Mouse (Mus musculus) frontal cortex, postnatal 14 days (tissue): ENCODE results near the gene Ifna4.
"Not testable (repeated sequence)": the region's sequence is repeated elsewhere in the genome, so short reads cannot be mapped to it uniquely, and the experiment has no call there.

ENCODE experiments used
- DNase-seq, 2 experiments: peaks; one replicate each; pipeline ENCODE4 v3.0.0; 2022; ENCODE audit warnings: low spot score in 2 of 2

The Ifna4 gene

GRCm38 (mm10) chr4:88841438-88841911, at the start of gene Ifna4:
Gene Ifna4, plus strand, starts transcription at chr4:88841861.
- DNase-seq: no peak

GRCm38 (mm10) chr4:88793936-88794675, 47.6 kb upstream of the Ifna4 start, which contains the start of gene Gm13275:
Gene Gm13275, plus strand, starts transcription at chr4:88794487.
- DNase-seq: peak; percentile 70 to 76

GRCm38 (mm10) chr4:88797097-88797496, 44.6 kb upstream of the Ifna4 start, which contains the start of gene Gm13279:
Gene Gm13279, plus strand, starts transcription at chr4:88797397.
- not testable (repeated sequence) for DNase-seq

GRCm38 (mm10) chr4:88799365-88799764, 42.3 kb upstream of the Ifna4 start, which contains the start of gene Gm13285:
Gene Gm13285, plus strand, starts transcription at chr4:88799665.
- not testable (repeated sequence) for DNase-seq

- not testable (repeated sequence) for DNase-seq
Measured at GRCm38 (mm10) chr4:88802954-88803353, 38.7 kb upstream of the Ifna4 start, which contains the start of gene Gm13287. Gene Gm13287, plus strand, starts transcription at chr4:88803254.

GRCm38 (mm10) chr4:88805231-88805630, 36.4 kb upstream of the Ifna4 start, which contains the start of gene Gm13288:
Gene Gm13288, plus strand, starts transcription at chr4:88805531.
- not testable (repeated sequence) for DNase-seq

GRCm38 (mm10) chr4:88805761-88806160, 35.9 kb upstream of the Ifna4 start:
- peak in 1 of 2 experiments; percentile 7 for DNase-seq

GRCm38 (mm10) chr4:88815928-88816327, 25.7 kb upstream of the Ifna4 start, which contains the start of gene Ifna7:
Gene Ifna7, plus strand, starts transcription at chr4:88816228.
- no peak for DNase-seq

GRCm38 (mm10) chr4:88819659-88820058, 22.0 kb upstream of the Ifna4 start, which contains the start of gene Ifna11:
Gene Ifna11, plus strand, starts transcription at chr4:88819959.
- DNase-seq: no peak

GRCm38 (mm10) chr4:88822995-88823394, 18.7 kb upstream of the Ifna4 start:
- DNase-seq: peak in 1 of 2 experiments; percentile 9

- DNase-seq: not testable (repeated sequence)
Measured at GRCm38 (mm10) chr4:88827116-88827515, 14.5 kb upstream of the Ifna4 start, which contains the start of gene Ifna6. Gene Ifna6, plus strand, starts transcription at chr4:88827416.

GRCm38 (mm10) chr4:88830523-88830922, 11.1 kb upstream of the Ifna4 start:
- peak in 1 of 2 experiments; percentile 39 for DNase-seq

GRCm38 (mm10) chr4:88835225-88835624, 6.4 kb upstream of the Ifna4 start, which contains the start of gene Ifna5:
Gene Ifna5, plus strand, starts transcription at chr4:88835525.
- DNase-seq: not testable (repeated sequence)

- no peak for DNase-seq
Measured at GRCm38 (mm10) chr4:88838828-88839227, 2.8 kb upstream of the Ifna4 start.

- no peak for DNase-seq
Measured at GRCm38 (mm10) chr4:88840058-88840457, 1.6 kb upstream of the Ifna4 start.

GRCm38 (mm10) chr4:88845334-88845733, 3.7 kb downstream of the Ifna4 start:
- no peak for DNase-seq

GRCm38 (mm10) chr4:88849698-88850097, 8.0 kb downstream of the Ifna4 start, which contains the start of gene Ifna1:
Gene Ifna1, plus strand, starts transcription at chr4:88850087.
- DNase-seq: no peak

- DNase-seq: no peak
Measured at GRCm38 (mm10) chr4:88851026-88851763, 9.5 kb downstream of the Ifna4 start.

GRCm38 (mm10) chr4:88859214-88859613, 17.6 kb downstream of the Ifna4 start:
- no peak for DNase-seq

- no peak for DNase-seq
Measured at GRCm38 (mm10) chr4:88863309-88863708, 21.6 kb downstream of the Ifna4 start.

GRCm38 (mm10) chr4:88864599-88864998, 22.9 kb downstream of the Ifna4 start:
- DNase-seq: no peak
